Mouse (Mus musculus) kidney, adult 2 months (tissue): ENCODE measurements around the gene Tmem50b.

Experiments
- CTCF ChIP-seq: fragments of 200-500 bp; conservative IDR thresholded peaks from 2 replicates; pipeline ENCODE4 v1.5.1; 2011; ENCODE audit warnings: low read depth, mild to moderate bottlenecking, control low read depth, low read length, moderate library complexity, mixed read lengths; ENCODE audit not compliant: insufficient read depth, insufficient read length
- POLR2A ChIP-seq: fragments of 200-500 bp; IDR thresholded peaks from one replicate; pipeline ENCODE4 v1.6.1; 2011; ENCODE audit warnings: low read depth, low read length, control low read depth

GRCm38 (mm10) chr16:91552072-91552471, 45.5 kb downstream of the Tmem50b start:
- TF ChIP-seq CTCF (no peak), POLR2A (no peak)
